Mouse (Mus musculus) gastrocnemius, postnatal 10 days (tissue): ENCODE measurements around the gene Rims1. TPM values are rescaled to one million over a fixed set of nuclear protein-coding genes. Genes with fewer than 3 reads are reported as not detected.

Experiments
- DNase-seq: peaks from one replicate; pipeline ENCODE4 v3.0.0; 2021; ENCODE audit warnings: mixed read lengths
- total RNA-seq, 2 experiments: library from RNA; stranded (reverse); gene quantifications; 2 replicates each; pipeline ENCODE4 v1.2.3; 2021

The Rims1 gene
- total RNA-seq, 2 experiments from 2014 or later, result 0.70 to 0.81 TPM

DNA sequence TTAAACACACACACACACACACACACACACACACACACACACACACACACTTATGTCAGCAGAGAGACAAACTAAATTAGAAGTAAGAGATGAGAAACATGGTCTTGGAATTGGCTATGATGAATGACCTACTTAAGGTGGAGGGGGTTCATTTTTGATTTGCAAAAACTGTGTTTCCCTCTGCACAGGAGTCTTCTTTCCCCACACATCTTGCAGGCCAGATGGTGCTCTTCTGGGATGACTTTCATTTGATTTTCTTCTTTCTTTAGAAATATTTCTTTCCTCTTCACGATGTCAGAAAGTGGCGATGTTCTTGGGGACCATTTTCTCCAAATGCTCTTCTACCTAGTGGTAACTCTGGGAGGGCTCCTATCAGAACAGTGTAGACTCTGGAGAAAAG, 560.0 kb downstream of the Rims1 start:
- DNase-seq, result no peak
